Mouse (Mus musculus): ENCODE data around the gene Ooep.
A peak's percentile ranks its signal among the peaks of the same experiment; 100 is the strongest.
"Not testable (repeated sequence)": the region's sequence is repeated elsewhere in the genome, so short reads cannot be mapped to it uniquely, and the experiment has no call there.

Ooep gene

GRCm38 (mm10) chr9:78365850-78366544 lies 12.5 kb downstream of the Ooep start:
- no peak for DNase-seq

GRCm38 (mm10) chr9:78364701-78365100 lies 13.8 kb downstream of the Ooep start:
- no peak for DNase-seq

- no peak for DNase-seq
Observed at GRCm38 (mm10) chr9:78363374-78363773, 15.2 kb downstream of the Ooep start.

- DNase-seq, result no peak
Observed at GRCm38 (mm10) chr9:78360484-78360872, 18.0 kb downstream of the Ooep start.

GRCm38 (mm10) chr9:78359750-78360483 lies 18.6 kb downstream of the Ooep start:
- no peak for DNase-seq

GRCm38 (mm10) chr9:78358053-78358452 lies 20.5 kb downstream of the Ooep start:
- peak; percentile 90 for DNase-seq

- peak; percentile 76 for DNase-seq
Observed at GRCm38 (mm10) chr9:78355611-78356010, 22.9 kb downstream of the Ooep start, which contains the start of gene Gsta2. Gene Gsta2, minus strand, starts transcription at chr9:78355788.

GRCm38 (mm10) chr9:78354665-78355578 lies 23.6 kb downstream of the Ooep start:
- DNase-seq, result peak; percentile 82

- peak; percentile 30 for DNase-seq
Observed at GRCm38 (mm10) chr9:78351504-78352220, 26.9 kb downstream of the Ooep start.

- DNase-seq, result not testable (repeated sequence)
Observed at GRCm38 (mm10) chr9:78350007-78350406, 28.5 kb downstream of the Ooep start.

- peak; percentile 73 for DNase-seq
Observed at GRCm38 (mm10) chr9:78349141-78349540, 29.4 kb downstream of the Ooep start.

GRCm38 (mm10) chr9:78348206-78349004 lies 30.1 kb downstream of the Ooep start:
- DNase-seq, result peak; percentile 90

GRCm38 (mm10) chr9:78347004-78347403 lies 31.5 kb downstream of the Ooep start:
- peak; percentile 30 for DNase-seq

- DNase-seq, result peak; percentile 69
Observed at GRCm38 (mm10) chr9:78345235-78345634, 33.3 kb downstream of the Ooep start.

GRCm38 (mm10) chr9:78343055-78343454 lies 35.5 kb downstream of the Ooep start:
- peak; percentile 48 for DNase-seq

- not testable (repeated sequence) for DNase-seq
Observed at GRCm38 (mm10) chr9:78342494-78342893, 36.0 kb downstream of the Ooep start.

GRCm38 (mm10) chr9:78340324-78340723 lies 38.2 kb downstream of the Ooep start:
- peak; percentile 67 for DNase-seq

- peak; percentile 29 for DNase-seq
Observed at GRCm38 (mm10) chr9:78337050-78337449, 41.5 kb downstream of the Ooep start.

- DNase-seq, result peak; percentile 65
Observed at GRCm38 (mm10) chr9:78327289-78327688, 51.2 kb downstream of the Ooep start, which contains the start of gene Omt2b. Gene Omt2b, plus strand, starts transcription at chr9:78327589.

Measured in heart, adult 11 months (tissue).